Mouse (Mus musculus) CD8-positive naive resting alpha-beta T cell, adult 2 months (primary cell): ENCODE measurements around the gene Ankrd54.

ENCODE experiments used
- DNase-seq, 2 experiments: peaks; one replicate each; pipeline ENCODE4 v3.0.0; 2022; ENCODE audit warnings: low read depth in 2 of 2, low spot score in 2 of 2

Ankrd54 gene

GRCm38 (mm10) chr15:79075658-79076365 lies 13.1 kb upstream of the Ankrd54 start:
- DNase-seq = no peak

- DNase-seq = peak; percentile 74 to 76
Observed at GRCm38 (mm10) chr15:79074913-79075532, 12.3 kb upstream of the Ankrd54 start, which contains the start of gene Eif3l. Gene Eif3l (plus strand): TSS chr15:79075179.

DNA sequence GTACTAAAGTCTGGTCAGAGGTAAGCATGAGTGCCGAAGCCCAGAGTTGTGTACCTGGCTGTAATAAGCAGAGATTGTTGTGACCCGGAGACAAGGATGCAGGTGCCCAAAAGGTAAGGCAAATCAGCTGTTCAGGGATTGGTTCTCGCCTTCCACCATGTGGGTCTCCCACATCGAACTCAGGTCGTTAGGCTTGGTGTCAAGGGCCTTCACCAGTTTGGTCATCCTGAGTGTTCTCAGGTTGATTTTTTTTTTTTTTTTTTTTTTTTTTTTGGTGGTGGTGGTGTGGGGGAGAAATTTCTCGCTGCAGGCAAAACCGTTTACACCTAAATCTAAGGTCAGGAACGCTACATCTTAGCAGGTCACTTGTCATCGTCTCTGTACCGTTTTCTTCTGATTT lies 11.8 kb upstream of the Ankrd54 start:
- DNase-seq = no peak

DNA sequence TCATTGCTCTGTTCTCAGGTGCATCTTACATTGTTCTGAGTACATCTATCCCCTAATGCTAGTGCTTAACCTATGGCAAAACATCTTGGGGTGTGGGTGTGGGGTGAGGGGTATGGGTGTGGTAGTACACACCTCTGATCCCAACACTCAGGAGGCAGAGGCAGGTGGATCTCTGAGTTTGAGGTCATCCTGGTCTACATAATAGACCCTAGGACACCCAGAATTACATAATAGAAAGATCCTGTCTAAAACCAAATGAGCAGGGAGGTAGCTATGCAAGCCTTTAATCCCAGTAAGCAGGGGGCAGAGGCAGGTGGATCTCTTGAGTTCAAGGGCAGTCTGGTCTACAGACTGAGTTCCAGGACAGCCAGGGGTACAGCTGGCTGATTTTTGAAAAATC lies 11.1 kb upstream of the Ankrd54 start:
- no peak for DNase-seq

DNA sequence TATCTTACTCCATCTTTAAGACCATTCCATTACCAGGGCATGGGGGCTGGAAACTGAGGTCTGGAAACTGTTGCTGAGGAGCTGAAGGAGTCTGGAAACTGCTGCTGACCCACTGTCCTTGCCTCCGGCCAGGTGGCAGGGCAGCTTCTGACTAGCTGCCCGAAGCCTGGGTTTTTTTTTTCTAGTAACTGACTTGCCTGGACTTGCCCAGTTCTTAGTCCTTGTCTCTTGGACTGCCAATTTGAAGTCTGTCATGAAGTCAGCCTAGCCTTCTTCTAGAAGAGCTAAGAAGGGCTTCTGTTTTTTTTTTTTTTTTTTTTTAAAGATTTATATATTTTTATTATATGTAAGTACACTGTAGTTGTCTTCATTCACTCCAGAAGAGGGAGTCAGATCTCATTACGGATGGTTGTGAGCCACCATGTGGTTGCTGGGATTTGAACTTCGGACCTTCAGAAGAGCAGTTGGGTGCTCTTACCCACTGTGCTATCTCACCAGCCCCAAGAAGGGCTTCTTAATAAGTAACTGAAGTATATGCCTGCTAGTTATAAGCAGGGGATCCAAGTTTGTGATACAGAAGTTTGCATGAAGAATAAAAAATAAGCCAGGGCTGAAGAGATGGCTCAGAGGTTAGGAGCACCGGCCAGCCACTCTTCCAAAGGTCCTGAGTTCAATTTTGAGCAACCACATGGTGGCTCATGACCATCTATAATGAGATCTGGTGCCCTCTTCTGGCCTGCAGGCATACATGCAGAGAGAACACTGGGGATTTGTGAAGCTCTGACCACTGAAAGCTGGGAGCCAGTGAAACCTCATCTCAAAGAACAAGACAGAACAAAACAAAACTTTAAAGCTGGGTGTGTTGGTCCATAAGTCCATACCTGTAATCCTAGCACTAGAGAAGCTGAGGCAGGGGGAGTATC lies 8.7 kb upstream of the Ankrd54 start:
- DNase-seq = peak; percentile 18 to 23

GRCm38 (mm10) chr15:79068416-79068815 lies 5.7 kb upstream of the Ankrd54 start:
- DNase-seq = no peak

GRCm38 (mm10) chr15:79067631-79068030 lies 4.9 kb upstream of the Ankrd54 start:
- DNase-seq = no peak

- no peak for DNase-seq
Observed at GRCm38 (mm10) chr15:79066276-79066675, 3.6 kb upstream of the Ankrd54 start.

DNA sequence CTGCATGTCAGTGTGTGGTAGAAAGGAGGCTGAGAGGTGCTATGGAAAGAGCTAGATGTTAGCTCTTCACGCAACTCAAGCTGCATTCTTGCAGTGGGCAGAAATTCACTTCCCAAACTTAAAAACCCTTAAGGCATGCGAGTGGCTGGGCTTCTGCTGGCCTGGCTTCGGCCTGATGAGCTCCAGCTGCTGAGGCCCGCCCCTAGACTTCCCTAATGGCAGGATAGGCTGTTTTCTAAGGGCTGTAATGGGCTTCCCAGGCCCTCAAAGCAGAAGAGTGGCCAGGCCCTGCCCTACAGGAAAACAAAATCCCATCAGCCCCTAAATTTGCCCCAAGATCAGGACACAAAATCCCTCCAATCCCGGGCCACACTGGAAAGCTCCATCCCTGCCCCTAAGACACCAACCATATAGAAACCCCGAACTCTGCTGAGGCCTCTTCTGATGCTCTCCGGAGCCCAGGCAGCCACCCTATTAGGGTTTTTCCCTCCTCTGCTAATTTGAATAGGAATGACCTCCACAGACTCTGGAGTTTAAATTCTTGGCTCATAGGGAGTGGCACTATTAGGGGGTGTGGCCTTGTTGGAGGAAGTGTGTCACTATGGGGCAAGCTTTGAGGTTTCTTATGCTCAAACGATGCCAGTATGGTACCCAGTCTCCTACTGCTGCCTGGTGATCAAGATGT lies 2.5 kb upstream of the Ankrd54 start:
- DNase-seq = no peak

DNA sequence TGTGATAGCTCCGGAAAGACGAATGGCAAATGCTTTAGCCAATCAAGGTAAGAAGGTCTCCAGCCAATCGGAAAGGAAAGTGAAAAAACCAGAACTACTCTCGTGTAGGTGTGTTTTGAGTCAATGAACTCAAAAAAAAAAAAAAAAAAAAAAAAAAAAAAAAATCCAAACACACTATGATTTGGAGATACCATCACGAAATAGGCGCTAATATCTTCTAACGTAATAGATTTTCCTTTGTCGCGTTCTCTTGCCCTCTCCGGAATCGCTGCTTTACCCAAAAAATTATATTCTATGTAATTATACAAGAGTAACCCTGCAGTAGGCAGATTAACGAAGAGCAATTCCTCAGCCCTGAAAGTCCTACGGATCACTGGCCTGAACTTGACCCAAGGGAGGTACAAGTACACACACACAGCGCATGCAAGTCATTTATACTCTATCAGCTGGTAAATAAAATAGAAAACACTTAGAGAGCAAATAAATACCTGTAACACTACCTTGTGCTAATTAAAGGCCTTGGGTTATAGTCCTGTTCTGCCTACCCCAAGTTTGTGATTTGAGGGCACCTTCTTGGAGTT lies 557 bp upstream of the Ankrd54 start:
- DNase-seq = no peak

GRCm38 (mm10) chr15:79060887-79061565 lies 1.7 kb downstream of the Ankrd54 start:
- DNase-seq = no peak

DNA sequence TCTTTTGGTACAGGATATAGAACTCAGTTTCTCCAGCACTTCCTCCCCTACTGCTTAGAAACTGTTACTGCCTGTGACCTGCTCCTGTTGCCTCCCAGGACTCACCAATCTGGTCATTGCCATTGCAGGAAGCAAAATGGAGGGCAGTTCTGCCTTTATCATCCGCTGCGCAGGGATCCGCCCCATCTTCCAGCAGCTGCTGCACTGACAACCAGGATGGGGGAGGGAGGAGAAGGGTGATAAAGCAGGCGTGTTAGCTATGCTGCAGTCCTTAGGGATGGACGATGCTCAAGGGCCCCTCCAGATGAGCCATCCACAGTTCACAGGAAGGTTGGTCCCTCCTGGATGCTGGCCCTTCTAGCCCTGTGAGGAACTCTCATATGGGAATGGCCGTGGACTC lies 4.8 kb downstream of the Ankrd54 start:
- DNase-seq = no peak

DNA sequence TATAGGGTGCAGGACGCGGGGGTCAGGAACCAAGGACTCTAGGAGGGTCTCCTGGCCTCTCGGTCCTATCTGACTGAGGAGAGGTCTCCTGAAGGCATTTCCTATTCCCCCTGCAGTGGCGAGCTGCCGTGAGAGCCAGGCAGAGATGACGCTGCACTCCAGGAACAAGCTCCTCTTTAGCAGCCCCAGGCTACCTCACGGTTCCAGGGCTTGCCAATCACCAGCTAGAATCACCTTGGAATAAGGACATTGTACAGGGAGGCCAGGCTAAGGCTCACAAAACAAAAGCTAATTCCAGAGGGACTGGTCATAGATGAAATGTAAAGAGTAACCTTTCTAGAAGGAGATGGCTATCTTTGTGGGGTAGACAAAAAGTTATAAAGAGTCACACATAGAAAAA lies 6.1 kb downstream of the Ankrd54 start:
- DNase-seq = no peak

GRCm38 (mm10) chr15:79052366-79052765 lies 10.3 kb downstream of the Ankrd54 start:
- DNase-seq = no peak

- no peak for DNase-seq
Observed at GRCm38 (mm10) chr15:79051461-79052360, 11.0 kb downstream of the Ankrd54 start.

- no peak for DNase-seq
Observed at GRCm38 (mm10) chr15:79050964-79051363, 11.7 kb downstream of the Ankrd54 start.

- no peak for DNase-seq
Observed at GRCm38 (mm10) chr15:79050160-79050845, 12.4 kb downstream of the Ankrd54 start.

GRCm38 (mm10) chr15:79048186-79048585 lies 14.5 kb downstream of the Ankrd54 start:
- no peak for DNase-seq

GRCm38 (mm10) chr15:79044837-79045236 lies 17.9 kb downstream of the Ankrd54 start:
- DNase-seq = no peak
